Mouse (Mus musculus) induced T-regulatory cell, adult 2 months (primary cell): ENCODE data around the gene Tubal3.
"Not testable (repeated sequence)": the region's sequence is repeated elsewhere in the genome, so short reads cannot be mapped to it uniquely, and the experiment has no call there.

Experiments
- DNase-seq: peaks from one replicate; pipeline ENCODE4 v3.0.0-alpha.2; 2012; ENCODE audit warnings: low read depth

Tubal3 gene

DNA sequence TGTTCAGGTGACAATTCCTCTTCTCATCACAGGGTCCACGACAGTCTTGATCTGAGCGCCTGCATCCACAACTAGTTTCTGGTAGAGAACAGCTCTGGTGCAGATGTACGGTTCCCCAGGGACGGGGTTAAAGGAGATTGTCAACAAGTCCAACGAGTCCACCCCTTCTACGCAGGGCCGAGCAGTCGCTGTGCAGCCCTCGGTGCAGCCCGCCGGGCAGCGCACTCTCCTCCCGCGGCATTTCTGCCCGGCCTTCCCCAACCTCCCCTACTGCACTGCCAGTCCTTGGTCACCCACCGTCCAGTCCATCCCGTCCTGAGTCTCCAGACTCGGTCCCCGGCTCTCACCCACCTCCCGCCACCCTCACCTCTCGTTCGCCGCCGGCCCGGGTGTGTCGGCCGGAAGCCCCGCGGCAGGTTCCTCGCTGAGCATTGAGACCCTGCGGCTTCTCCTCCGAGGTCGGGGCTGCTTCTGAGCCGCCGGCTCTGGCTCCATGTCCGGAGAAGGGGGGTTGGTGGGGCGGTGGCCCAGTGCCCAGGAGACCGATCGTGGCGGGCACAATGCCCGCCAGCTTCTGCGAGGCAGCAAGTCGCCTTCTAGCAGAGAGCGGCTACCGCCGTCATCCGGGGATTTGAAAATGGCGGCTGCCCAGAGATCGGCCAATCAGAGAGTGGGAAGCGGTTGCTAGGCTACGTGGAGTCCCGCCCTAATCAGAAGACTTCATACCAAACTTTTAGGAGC, at the start of gene Tubal3, which contains the start of gene Net1:
TSS of gene Tubal3 (plus strand) at position 704 of the 741 bp plus-strand sequence.
TSS of gene Net1 (minus strand) at position 650 of the 741 bp plus-strand sequence.
- DNase-seq: peak; percentile 94

DNA sequence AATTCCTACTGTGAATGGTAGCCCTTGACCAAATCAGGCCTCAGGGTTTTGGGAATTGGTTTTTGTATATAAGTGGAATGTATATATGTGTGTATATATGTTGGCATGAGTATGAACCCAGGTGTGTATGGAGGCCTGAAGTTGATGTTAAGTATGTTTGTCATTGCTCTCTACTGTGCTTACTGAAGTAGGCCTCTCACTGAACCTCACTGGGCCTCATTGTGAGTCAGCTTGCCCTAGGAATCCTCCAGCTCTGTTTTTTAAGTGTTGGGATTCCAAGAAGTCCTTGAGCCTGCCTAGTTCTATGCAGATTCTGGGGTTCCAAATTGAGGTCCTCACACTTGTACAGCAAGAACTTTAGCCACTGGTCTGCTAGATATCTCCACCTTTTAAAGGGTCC, 48.2 kb upstream of the Tubal3 start:
- no peak for DNase-seq

DNA sequence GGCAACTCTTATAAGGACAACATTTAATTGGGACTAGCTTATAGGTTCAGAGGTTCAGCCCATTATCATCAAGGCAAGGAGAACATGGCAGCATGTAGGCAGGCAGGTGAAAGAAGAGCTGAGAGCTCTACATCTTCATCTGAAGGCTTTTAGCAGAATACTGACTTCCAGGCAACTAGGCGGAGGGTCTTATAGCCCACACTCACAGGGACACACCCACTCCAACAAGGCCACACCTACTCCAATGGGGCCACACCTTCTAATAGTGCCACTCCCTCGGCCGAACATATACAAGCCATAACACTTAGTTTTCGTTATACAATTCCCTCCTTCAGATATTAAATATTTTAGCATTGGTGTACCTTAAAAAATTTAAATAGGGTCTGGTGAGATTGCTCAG, 45.2 kb upstream of the Tubal3 start:
- no peak for DNase-seq

DNA sequence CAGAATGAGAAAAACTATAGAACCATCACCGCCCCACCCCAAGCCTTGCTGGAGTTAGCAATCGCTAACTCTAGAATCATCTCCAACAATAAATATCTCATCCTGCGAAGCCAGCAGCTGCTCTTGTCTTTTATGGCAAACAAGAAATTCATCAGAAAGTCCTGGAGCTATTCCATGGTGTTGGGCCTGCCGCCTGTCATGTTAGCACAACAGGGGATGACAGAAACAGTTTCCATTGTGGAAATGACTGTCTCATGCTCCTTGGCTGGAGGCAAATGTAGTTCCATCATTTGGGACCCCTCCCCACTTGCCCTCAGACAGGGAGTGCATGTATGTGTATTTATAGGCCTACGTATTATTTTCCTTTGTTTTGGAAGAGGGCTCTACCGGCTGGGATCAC, 41.6 kb upstream of the Tubal3 start:
- no peak for DNase-seq

DNA sequence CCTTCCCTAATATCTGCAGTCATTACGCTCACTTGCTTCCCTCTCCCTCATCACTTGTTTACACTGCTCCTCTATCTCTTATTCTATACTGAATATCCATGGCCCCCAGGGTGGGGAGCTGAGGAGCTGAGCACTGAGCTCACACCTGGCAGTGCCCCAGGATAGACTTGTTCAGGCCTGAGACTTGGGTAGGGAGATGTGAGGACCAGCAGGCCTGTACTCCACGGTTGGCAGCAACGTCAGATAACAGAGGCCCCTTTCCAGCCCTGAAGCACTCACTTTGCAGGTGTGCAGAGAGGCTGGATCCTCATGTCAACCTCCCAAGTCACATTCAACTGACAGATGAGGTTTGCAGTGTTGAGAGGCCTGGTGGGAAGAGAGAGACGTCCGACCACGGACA, 40.9 kb upstream of the Tubal3 start:
- no peak for DNase-seq

DNA sequence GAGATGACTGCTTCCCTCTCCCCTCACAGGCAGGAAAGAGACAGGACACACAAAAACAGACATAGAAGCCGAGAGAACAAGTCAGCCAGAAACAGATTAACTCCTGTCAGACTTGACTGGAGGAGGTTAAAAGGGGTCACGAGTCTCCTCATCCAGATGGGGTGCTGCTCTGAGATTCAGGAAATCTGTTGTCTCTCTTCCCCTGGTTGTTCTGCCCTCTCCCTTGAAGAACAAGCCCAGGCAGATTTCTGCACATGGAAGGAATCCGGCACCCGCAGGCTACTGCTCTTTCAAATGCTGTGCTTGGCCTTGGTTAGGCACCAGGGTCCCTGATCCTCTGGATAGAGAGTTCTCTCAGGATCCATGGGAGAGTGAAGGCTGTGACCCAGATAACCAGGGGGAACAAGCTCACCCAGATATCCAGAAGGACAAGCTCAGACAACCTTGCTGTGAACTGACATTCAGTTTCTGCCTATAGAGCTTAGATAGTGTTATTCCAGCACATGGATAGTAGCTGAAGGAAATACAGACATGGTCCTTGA, 40.3 kb upstream of the Tubal3 start:
- no peak for DNase-seq

DNA sequence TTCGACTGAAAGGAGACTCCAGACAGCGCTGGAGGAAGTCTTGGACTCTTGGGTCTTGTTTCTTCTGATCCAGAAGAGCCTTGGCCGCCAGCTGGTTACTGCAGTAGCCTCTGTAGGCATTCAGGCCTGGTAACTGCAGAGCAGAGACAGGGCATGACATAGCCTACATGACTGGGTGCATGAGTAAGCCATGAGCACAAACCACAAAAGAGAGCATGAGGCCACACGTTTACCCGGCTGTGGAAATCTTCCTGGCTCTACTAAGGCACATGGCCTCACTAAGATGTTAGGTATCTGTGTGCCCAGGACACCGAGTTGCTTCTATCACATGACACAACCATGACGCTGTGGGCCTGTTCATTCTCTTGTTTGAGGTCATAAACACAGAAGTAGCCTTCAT, 31.4 kb upstream of the Tubal3 start:
- no peak for DNase-seq

DNA sequence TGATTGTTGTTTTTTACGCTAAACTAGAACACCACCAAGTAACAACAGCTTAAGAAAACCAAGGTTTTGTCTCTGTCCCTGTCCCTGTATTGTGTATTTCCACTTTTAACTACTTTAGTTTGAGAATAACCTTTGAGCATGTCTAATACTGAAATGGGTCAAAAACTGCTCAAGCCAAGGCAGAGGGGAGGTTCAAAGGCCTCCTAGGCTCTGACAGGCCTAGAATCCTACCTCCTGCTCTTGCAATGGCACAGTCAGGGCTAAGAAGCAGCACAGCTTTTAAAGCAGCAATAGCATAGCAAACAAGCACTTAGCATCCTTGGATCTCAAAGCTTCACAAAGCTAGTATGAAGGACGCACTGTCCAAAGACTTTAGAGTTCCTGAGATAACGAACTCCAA, 29.0 kb upstream of the Tubal3 start:
- no peak for DNase-seq

DNA sequence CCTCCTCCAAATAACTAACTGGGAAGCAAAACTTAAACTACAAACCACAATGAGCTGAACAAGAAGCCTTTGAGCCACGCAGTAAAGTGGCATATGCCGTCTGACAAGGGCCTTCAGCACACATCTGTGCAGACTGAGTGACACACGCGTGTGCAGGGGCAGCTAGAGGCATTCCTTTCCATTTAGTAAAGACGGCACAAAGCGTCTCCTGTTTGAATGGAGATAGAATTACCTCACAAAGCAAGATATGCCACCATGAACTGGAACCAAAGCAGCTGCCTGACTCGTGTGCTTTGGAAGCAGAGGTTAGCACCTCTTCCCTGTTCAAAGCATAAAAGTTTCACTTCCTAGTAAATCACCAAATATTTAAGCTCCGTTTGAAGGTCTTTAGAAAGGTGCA, 28.0 kb upstream of the Tubal3 start:
- DNase-seq: no peak

DNA sequence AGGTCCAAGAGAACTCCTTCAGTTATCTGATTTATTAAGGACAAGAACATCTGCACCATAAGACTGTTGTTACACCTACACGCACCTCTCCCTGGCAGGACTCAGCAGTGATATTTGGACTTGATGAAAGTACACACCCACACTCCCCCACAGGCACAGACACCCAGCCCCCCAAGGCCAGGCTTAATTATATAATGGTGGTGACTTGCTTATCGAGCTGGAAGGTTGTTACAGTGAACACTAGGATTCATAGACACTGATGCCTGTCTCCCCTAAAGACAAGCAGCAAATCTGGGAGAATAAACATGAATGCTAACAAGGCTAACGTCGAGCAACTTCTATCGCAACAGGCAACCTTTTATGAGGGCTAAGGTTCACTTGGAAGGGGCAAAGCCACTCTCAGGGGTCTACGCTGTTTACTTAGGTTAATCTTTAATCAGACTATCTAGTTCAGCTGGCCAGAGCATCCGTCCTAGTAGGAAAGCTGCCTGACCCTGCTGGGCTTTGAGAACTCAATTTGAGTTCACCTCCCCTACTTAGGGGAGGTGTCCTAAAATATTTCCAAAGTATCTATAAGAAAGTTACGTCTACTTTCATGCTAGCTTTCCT, 26.5 kb upstream of the Tubal3 start:
- no peak for DNase-seq

DNA sequence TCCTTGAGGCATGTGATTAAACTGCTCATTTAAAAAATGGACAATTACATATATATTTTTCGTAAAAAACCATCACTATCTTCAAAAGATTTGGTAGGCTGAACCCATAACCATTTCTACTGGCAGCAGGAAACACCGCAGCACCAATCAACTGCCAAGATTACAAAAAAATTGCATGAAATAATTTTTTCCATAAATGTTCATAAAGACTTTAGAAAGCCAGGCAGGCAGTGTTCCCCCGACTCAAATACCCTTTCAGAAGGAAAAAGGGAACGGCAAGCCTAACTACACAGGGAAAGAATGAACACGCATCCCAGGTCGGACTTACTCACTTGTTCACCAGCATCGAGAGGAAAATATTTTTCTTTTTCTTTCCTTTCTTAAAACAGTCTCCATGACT, 25.5 kb upstream of the Tubal3 start:
- DNase-seq: peak; percentile 37

DNA sequence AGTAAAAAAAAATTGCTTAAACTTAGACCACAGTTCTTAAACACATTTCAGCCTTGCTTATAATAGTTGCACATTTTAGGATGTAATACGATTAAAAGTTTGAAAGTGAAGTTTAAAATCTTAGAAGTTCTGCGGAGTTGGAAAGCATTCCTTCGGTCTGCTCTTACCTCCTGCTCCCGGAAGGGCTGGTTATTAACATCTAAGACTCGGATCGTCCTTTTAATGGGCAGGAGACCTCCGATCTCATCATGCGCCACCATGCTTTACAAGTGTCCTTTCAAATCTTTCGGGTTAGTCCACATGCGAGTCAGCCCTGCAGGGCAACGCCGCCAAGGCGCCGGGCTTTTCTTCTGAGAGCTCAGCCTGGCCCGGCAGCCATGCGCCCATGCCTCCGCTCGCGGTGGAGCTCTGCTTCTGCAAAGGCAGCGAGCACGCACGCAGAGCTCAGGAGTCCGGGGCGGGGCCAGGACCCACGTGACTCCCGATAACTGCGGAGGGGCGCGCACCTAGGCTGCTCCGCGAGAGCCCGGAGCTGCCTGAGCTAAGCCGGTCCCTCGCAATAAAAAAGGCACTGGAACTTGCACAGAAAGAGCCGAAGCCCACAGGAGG, 24.8 kb upstream of the Tubal3 start:
- DNase-seq: peak; percentile 91

DNA sequence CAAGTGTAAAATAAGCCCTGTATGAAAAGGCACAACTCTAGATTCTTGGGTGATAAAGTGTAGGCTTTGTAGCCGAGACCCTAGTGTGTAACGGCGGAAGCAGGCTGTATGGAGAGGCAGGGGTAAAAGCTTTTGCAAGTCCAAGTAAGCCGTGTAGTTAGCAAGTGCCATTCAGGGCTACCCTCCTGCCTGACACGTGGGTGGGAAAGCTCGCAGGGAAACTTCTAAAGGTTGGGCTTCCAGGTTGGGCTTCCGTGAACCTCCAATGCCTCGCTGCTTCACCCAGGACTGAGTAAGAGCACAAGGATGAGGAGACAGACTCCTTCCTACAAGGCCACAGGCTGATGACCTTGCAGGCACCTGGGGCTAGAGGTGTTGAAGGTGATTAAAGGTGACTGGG, 23.5 kb upstream of the Tubal3 start:
- DNase-seq: no peak

DNA sequence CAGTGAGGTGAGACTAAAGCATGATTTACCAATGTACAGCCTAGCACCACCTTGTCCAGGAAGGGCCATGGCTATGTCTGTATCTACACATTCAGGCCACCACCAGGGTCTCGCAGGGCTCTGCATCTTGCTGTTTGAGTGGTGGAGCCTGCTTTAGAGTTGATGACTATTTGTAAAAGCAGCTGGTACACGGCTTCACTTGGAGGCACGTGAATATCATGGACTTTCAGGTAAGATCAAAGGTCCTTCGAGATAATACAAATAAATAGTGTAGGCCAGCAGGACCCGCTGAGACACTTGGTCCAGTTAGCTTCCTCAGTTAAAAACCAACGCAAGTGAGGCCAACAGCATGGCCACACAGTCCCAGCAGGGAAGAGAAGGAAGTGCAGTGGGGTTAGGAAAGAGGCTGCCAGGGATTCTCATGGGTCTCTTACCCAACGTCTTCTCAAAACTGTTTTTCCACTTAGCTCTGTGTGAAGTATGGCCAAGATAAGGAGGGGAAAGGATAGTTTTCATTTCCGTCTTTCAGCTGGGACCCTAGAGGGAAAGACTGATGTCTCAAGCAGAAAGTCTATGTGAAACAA, 22.6 kb upstream of the Tubal3 start:
- no peak for DNase-seq

DNA sequence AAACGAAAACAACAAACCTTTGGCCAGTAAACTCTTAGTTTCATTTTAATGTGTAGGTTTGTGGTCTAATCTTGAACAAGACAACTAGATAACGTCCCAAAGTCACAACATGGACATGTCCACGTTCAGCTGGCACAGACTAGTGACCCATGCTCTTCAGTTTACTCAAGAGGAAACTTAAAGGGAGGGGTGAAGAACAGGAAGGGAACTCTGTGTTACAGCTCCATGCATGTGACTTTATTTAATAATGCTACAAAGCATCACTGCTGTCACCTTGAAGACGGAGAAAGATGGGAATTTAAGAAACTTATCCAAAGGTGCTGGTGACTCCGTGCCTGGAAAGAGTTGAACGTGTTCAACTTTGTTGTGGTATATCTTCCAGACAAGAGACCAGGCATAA, 22.0 kb upstream of the Tubal3 start:
- no peak for DNase-seq

DNA sequence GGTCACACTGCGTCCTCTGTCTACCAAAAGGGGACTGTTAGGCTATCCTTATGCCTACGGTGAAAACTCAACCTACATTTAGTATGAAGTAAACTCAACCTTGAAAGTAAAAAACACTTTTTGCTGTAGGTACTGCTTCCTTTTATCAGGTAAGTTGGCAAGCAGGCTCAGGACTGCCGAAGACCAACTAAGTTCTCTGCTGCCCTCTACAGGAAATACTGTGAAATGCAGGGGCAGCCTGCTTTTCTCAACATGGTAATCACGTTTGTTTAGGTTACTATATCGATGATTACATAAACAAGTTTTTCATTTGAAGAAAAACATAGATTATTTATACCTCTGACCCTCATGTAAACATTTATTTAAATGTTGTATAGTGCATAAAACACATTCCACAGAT, 21.2 kb upstream of the Tubal3 start:
- DNase-seq: peak; percentile 88

DNA sequence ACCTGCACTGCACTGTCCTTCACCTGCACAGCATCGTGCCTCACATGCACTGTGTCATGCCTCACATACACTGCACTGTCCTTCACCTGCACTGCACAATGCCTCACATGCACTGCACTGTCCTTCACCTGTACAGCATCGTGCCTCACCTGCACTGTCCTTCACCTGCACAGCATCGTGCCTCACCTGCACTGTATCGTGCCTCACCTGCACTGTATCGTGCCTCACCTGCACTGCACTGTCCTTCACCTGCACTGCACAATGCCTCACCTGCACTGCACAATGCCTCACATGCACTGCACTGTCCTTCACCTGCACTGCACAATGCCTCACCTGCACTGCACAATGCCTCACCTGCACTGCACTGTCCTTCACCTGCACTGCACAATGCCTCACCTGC, 19.9 kb upstream of the Tubal3 start:
- DNase-seq: not testable (repeated sequence)

DNA sequence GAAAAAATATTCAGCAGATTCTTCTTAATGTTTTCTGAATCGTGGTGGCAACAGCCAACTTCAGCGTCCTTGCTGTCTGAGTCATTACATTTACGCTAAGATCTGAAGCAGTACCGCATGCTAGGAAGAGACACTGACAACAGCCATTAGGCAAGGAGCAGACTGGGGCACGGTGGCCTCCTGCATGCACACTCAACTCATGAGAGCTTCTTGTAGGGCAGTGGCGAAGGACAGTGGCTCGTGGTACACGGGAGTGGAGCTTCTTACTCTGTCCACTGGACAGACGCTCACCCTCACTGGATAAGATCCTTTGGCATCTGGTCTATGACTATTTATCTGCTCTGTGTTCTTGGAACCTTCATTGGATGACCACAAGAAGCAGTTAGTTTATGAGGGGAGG, 18.8 kb upstream of the Tubal3 start:
- no peak for DNase-seq

DNA sequence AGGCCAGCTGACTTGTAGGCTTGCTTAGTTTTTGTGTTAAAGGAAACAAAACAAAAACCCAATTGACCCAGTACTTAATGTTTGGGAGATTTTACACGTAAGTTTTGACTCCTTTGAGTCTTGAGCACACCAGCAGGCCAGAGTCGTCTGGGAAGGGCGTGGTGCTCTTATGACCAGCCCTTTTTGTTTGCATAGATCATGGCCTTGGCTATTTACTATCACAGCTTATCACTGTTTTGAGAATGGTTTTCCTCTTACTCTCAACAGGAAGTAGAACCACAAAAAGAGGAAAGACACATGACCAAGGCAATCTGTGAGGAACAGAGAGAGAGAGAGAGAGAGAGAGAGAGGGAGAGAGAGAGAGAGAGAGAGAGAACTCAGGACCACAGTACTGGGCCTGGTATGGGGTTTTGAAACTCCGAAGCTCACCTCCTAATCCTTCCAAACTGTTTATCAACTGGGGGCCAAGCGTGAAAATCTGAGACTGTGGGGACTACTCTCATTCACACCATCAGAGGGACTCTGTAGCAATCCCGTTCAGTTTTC, 10.8 kb upstream of the Tubal3 start:
- no peak for DNase-seq

DNA sequence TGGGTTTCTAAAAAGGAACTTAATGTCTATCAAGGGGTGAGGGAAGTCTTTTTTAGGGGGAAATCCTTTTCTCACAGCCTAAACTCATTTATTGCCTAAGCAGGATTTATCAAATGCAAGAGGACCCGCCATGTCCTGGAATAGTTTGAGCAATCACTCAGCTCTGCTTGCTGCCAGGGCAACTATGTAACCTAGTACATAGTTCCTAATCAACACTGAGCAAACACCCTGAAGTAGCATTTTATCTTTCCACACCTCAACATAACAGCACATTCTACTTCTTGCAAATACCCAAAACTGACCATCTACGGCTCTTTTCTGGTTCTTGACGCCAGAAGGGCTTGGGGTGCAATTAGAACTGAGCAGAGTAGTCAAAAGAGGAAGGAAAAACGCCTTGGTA, 9.8 kb upstream of the Tubal3 start:
- no peak for DNase-seq

DNA sequence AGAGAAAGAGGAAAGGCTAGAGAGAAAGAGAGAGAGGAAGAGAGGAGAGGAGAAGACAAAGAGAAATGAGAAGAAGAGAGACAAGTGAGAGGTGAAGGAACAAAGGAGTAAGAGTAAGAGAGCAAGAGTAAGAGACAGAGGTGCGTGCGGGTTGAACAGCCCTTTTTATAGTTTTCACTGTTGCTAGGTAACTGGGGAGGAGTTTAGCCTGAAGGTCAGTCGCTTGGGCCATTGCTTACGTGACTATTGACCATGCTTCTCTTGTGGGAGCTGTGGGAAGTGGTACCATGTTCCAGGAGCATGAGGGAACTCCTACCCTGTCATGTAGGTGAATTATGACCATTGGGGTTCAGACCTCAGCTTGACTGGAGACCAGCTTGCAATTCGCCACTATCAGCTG, 7.7 kb upstream of the Tubal3 start:
- no peak for DNase-seq

DNA sequence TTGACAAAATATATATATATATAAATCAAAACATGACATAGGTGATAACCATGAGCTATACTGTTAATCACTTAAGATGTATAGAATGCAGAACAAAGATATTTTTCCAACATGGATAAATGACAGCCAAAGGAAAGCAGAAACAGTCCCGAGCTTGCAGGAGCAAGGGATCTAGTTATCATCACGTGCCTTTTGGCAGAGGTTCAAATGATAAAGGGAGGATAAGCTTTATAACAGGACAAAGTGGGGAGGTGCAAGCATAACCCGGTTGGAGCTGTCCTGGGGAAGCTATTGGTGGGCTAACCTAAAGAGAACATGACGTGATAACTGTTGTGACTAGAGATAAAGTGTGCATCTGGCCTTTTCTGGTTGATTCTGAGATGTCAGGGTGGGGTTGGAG, 4.6 kb upstream of the Tubal3 start:
- DNase-seq: no peak

DNA sequence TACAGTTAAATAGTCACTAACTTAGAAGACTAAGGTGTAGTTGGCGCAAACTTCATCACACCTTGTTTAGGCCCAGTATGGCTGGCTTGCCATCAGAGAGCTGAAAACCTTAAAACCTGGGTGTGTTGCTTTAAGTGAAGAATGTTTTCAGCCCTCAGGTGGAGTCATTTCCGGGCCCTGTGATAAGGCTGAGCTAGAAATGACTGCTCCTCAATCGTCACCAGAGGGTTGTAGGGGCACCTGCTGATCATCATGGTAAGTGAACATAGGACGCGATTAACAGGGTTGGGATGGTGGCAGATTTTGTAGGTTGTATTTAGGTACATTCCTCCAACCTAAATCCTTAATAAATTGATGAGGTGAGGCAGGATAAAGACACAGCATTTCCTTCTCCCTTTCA, 6.4 kb downstream of the Tubal3 start:
- DNase-seq: peak; percentile 21
